Mouse (Mus musculus) left cerebral cortex, postnatal 25 days (tissue): Measurements from ENCODE around the gene Eif4a1. TPM values are rescaled to one million over a fixed set of nuclear protein-coding genes. Genes with fewer than 3 reads are reported as not detected.

ENCODE experiments used
- DNase-seq, 2 experiments: peaks; one replicate each; pipeline ENCODE4 v3.0.0; 2022; ENCODE audit warnings: low spot score in 2 of 2, mixed read lengths in 1 of 2
- intact Hi-C: fragments of 180-260 bp; cut with DNase I; formaldehyde crosslinking; loops from one replicate; pipeline ENCODE4 v1.15.1; 2025
- total RNA-seq, 2 experiments: library from RNA; stranded (reverse); gene quantifications; 2 replicates each; pipeline ENCODE4 v1.2.3; 2021

Gene Eif4a1
- total RNA-seq, 2 experiments from 2014 or later = 323 to 328 TPM

- intact Hi-C loops = loop anchor here (1.0 to 5.0 kb wide), 4 partner anchors 76 to 240 kb away; partner anchors contain the start of genes Eif5a, Polr2a and Tmem95
These were observed 10.1 kb upstream of the Eif4a1 start for GRCm38 (mm10) chr11:69682209-69682839.

GRCm38 (mm10) chr11:69681314-69682208 is 9.3 kb upstream of the Eif4a1 start, which contains the start of gene Senp3:
Gene Senp3, minus strand, starts transcription at chr11:69682084.
- intact Hi-C loops = loop anchor here (1.0 to 5.0 kb wide), 4 partner anchors 77 to 241 kb away; partner anchors contain the start of genes Eif5a, Polr2a and Tmem95

More at GRCm38 (mm10) chr11:69682209-69682839, 10.1 kb upstream of the Eif4a1 start:
- DNase-seq = no peak

GRCm38 (mm10) chr11:69680136-69680855 is 8.1 kb upstream of the Eif4a1 start:
- intact Hi-C loops = loop anchor here (5.0 kb wide), 2 partner anchors 197 to 242 kb away; partner anchors contain the start of genes Eif5a and Tmem95
- DNase-seq = no peak

More at GRCm38 (mm10) chr11:69681314-69682208, 9.3 kb upstream of the Eif4a1 start, which contains the start of gene Senp3:
- DNase-seq = peak; percentile 99

DNA sequence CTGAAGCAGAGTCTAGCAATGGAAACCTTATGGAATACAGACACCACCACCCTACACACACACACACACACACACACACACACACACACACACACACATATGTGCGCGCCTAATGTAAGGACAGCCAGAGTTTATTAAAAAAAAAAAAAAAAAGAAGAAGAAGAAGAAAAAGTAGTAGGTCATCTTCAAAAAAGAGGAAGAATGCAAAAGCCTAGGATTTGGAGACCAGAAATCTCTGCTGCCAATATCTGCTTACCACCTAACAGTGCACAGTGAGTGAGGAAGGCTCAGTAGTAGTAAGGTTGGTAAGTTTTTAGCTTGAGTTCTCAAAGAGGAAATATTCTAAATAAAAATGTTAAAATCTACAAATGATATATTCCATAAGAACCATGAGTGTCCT is 6.9 kb upstream of the Eif4a1 start:
- DNase-seq = no peak
- intact Hi-C loops = no loop called here

DNA sequence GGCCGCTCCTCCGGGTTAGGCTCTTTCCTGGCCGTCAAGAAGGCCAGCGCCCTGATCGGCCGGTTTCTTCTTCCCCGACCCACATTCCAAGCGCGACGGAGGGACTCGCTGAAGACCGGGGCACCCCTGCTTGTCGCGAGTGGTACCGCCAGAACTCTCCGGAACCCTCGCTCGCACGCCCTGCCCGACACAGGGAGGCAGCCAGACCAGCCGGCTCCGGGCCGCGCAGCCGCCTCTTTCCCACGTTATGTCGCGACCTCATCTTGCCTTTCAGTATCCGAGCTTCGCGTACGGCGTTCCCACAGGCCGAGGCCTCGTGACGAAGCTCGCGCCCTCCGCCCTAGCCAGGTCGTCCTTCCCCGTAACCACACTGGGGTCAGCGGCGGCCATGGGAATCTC is 498 bp downstream of the Eif4a1 start:
- DNase-seq = peak in 1 of 2 experiments; percentile 28
- intact Hi-C loops = no loop called here

- intact Hi-C loops = no loop called here
These were observed 1.2 kb downstream of the Eif4a1 start for GRCm38 (mm10) chr11:69670786-69671725.

DNA sequence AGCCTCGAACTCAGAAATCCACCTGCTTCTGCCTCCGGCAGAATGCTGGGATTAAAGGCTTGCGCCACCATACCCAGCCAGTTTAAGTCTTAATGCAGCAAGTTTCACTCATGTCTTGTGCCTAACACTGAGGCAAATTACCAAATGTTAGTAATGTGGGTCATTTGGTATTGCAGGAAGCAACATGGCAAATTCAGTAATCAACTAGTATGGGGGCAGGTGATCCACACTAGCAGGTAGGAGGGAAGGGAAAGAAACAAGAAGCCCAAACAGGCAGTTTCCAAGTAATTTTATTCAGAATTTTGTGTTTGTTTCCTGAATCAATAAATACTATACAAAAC is 5.6 kb downstream of the Eif4a1 start:
- DNase-seq = no peak
- intact Hi-C loops = no loop called here

More at GRCm38 (mm10) chr11:69670786-69671725, 1.2 kb downstream of the Eif4a1 start:
- DNase-seq = peak; percentile 91 to 95

GRCm38 (mm10) chr11:69665961-69666664 is 6.1 kb downstream of the Eif4a1 start, which contains the start of gene Cd68:
Gene Cd68, minus strand, starts transcription at chr11:69666153.
- intact Hi-C loops = no loop called here
- peak; percentile 75 to 93 for DNase-seq

- no peak for DNase-seq
- intact Hi-C loops = no loop called here
These were observed 6.7 kb downstream of the Eif4a1 start for GRCm38 (mm10) chr11:69665457-69665960.

DNA sequence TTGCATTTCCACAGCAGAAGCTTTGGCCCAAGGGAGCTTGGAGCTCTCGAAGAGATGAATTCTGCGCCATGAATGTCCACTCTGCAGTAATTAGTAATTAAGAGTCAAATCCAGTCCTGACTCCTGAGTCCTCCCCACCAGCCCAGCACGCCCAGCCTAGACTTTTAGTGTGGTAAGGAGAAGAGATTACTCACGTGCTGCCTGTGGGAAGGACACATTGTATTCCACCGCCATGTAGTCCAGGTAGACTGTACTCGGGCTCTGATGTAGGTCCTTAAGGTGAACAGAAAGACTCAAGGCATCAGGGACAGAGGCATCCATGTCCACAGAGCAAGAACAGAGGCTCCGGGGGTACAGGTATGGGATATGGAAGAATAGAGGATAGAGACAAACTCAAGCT is 7.4 kb downstream of the Eif4a1 start:
- intact Hi-C loops = loop anchor here (5.0 kb wide), 1 partner anchor 83 kb away; the partner anchor contains the start of genes Trp53 and Wrap53

DNA sequence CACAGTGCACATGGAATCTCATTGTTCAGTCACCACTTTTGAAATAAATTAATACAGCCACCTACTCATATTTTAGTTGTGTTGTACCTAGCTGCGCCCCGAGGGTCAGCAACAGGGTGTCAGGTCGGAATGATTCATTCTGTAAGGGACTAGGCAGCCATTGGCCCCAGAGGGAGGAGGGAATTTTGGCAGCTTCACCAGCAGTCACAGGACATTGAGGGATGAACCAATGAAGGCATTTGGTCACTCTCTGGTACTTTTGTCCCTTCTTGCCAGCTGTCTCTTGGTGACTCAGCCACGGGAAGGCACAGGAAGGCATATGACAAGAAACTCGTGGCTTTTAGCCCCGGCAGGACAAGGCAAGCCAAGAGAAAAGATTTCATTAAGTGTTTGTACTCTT is 8.4 kb downstream of the Eif4a1 start:
- intact Hi-C loops = loop anchor here (2.0 to 5.0 kb wide), 2 partner anchors 31 to 81 kb away; partner anchors contain the start of genes Fxr2, Trp53 and Wrap53
- DNase-seq = no peak

More for the DNA sequence above, 7.4 kb downstream of the Eif4a1 start:
- no peak for DNase-seq

- no peak for DNase-seq
- intact Hi-C loops = loop anchor here (2.0 to 5.0 kb wide), 2 partner anchors 30 to 81 kb away; partner anchors contain the start of genes Fxr2, Trp53 and Wrap53
These were observed 9.1 kb downstream of the Eif4a1 start for GRCm38 (mm10) chr11:69662967-69663671.

GRCm38 (mm10) chr11:69662213-69662966 is 9.8 kb downstream of the Eif4a1 start, which contains the start of gene Mpdu1:
Gene Mpdu1, minus strand, starts transcription at chr11:69662642.
- intact Hi-C loops = loop anchor here (2.0 to 5.0 kb wide), 2 partner anchors 30 to 80 kb away; partner anchors contain the start of genes Fxr2, Trp53 and Wrap53
- peak; percentile 92 to 97 for DNase-seq

DNA sequence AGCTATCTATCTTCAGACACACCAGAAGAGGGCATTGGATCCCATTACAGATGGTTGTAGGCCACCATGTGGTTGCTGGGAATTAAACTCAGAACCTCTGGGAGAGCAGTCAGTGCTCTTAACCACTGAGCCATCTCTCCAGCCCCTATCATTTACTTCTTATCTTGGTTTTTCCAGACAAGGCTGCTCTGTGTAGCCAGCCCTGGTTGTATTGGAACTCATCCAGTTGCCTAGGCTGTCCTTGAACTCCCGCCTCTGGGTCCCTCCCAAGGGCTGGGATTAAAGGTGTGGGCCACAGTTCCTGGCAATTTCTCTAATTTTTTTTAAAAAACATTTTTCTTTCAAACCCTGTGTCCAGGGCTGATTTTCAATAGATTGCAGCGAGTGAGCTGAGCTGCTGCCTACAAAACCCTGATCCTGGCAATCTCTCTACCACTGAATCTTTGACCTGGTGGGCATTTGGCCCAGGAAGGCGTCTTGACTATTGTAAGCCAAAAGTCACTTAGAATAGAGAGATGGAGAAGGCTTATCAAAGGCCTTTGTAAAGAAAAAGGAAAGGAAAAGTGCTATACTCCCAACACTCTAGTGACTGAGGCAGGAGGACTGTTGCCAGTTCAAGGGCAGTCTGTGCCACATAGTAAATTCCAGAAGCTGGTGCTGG is 10.9 kb downstream of the Eif4a1 start:
- intact Hi-C loops = loop anchor here (5.0 kb wide), 1 partner anchor 79 kb away; the partner anchor contains the start of genes Trp53 and Wrap53
- DNase-seq = no peak

- intact Hi-C loops = no loop called here
- no peak for DNase-seq
These were observed 14.8 kb downstream of the Eif4a1 start for GRCm38 (mm10) chr11:69657462-69657881.
